Mouse (Mus musculus): ENCODE results near the gene Rassf2.
A peak's percentile ranks its signal among the peaks of the same experiment; 100 is the strongest.

DNA sequence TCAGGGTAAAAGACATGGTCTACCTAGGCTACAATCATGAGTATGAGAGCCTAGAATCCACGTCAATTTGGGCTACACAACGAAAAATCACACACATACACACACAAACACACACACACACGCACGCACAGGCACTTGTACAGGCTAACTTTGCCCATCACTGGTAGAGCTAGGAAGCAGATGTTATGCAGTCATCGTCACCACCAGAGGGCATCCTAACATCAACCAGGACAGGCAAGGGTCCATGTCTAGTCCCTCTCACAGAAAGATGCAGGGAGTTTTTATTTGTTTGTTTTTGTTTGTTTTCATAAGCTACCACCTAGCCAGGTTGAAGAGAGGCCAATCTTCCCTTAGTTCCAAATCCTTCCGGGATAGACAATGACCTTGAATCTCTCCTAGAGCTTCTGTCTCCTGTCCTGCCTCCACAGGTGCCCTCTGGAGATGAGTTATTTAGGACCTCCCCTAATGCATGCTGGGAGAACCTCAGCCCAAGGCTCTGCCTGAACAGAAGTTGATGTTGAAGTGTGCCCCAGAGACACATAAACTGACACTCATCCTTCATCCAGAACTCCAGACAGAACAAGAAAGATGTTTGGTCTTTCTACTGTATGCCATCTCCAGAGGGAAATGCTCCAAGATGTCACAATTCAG is 47.4 kb downstream of the Rassf2 start:
- TF ChIP-seq MYOG (IDR thresholded peaks at IDR 0.05; ENCODE audit: control insufficient read depth, extremely low read depth, insufficient read length) (no peak), CTCF (IDR thresholded peaks at IDR 0.05; ENCODE audit: control insufficient read depth, insufficient read depth, insufficient read length) (peak; percentile 89), FOSL1 (IDR thresholded peaks at IDR 0.05; ENCODE audit: insufficient read depth, low read length, poor library complexity, severe bottlenecking) (no peak), MYOD1 (IDR thresholded peaks at IDR 0.05; ENCODE audit: control insufficient read depth, insufficient read length, low read depth) (no peak), USF1 (IDR thresholded peaks at IDR 0.05; ENCODE audit: low read depth) (no peak), MAX (IDR thresholded peaks at IDR 0.05) (no peak), CEBPB (IDR thresholded peaks at IDR 0.05; ENCODE audit: low read depth) (no peak)

All from C2C12 (cell line).